Mouse (Mus musculus): ENCODE measurements around the gene Dlk2.

Gene Dlk2

DNA sequence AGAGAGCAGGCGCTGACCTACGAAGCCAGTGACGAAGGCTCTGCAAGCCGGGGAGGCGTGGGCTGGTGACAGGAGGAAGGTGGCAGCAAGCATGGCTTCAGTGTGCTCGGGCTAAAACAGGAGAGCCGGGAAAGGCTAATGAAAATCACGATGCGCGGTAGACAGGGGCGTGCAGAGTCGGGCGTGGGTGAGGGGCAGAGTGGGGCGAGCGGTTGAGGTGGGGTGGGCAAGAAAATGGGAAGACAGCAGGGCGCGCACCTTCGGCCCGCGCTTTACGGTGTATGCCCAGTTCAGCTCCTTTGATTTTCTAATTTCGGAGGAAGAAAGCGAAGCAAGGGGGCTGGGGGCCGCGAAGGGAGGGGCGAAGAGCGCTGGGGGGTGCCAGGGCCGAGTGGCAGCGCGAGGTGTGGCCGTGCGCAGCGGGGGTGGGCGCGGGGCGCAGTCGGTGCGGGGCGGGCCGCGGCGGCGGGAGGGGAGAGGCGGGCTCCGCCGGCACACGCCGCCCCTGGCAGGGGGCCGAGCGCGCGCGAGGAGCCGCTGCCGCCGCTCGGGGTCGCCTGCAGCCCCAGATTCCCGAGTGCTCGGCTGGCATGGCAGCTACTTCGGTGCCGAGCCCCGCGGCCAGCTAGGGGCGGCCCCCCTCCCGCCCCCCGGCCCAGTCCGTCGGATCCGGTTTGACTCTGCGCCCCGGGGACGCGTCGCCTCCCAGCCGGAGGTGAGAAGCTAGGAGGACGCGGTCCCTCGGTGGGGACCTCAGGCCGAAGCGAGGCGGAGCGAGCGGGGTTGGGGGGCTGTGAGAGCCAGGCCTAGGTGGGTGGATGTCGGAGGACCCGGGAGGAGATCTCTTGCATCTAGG, at the start of gene Dlk2:
Gene Dlk2 (plus strand): TSS at position 58 of the 856 bp plus-strand sequence.
- peak; percentile 39 for DNase-seq (ENCODE audit: low spot score)

DNA sequence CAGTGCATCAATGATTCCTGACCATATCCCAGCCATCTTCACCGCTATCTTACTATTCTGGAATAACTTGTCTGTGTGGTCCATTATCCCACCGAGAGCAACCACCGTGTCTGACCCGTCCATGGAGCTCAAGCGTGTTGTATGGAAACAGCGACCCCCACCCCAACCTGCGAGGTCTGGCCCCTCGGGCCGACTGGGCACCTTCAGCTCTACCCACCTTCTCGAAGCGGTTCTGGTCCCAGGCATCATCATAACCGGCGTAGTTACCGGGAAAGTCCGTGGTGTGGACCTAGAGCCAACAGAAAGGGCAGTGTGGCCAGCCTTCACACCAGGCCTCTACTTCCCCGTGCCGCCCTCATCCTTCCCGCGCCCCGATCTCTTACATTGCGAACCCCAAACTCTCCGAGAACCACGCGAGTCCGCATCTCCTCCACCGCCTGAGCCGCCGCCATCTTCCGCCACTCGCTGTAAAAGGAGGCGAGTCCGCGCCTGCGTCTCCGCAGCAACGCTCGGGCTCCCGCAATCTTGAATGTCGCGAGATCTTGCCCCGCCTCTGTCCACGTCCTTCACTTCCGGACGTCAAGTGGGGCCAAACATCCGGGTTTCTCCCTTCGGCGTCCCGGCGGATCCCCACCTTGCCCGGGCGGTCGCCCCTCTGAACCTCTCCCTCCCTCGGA, 49.6 kb upstream of the Dlk2 start, which contains the start of the genes Polr1c and Yipf3:
Gene Polr1c (minus strand): TSS at position 543 of the 677 bp plus-strand sequence.
Gene Yipf3 (plus strand): TSS at position 569 of the 677 bp plus-strand sequence.
- peak; percentile 97 for DNase-seq (ENCODE audit: low spot score)

DNA sequence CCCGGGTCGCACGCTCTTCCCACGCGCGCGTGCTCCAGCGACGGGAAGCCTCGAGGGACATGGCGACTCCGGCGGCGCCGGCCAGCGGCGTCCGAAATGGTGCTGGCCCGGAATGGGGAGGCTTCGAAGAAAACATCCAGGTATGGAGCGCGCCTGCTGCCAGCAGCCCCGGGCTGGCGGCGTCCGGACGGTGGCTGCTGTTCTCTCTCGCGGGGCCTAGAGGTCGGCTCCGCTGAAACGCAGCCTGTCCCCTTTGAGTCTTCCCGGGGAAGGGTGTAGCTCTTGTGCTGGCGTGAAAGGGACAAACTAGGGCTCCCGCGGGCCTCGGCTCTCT, 49.1 kb upstream of the Dlk2 start:
- DNase-seq (ENCODE audit: low spot score): no peak

DNA sequence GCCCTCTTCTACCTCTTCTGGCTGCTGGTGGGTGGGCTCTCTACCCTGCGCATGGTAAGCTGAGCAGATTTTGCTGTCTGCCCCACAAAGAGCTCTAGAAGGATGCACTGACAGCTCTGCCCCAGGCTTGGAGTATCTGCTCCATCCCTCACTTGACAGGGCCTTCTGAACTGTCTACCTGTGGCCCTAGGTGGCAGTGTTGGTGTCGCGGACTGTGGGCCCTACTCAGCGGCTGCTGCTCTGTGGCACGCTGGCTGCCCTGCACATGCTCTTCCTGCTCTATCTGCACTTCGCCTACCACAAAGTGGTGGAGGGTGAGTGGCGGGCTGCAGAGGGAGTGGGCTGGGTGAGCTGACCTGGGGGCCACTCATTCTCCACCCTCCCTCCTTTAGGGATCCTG, 46.0 kb upstream of the Dlk2 start:
- DNase-seq (ENCODE audit: low spot score): no peak

DNA sequence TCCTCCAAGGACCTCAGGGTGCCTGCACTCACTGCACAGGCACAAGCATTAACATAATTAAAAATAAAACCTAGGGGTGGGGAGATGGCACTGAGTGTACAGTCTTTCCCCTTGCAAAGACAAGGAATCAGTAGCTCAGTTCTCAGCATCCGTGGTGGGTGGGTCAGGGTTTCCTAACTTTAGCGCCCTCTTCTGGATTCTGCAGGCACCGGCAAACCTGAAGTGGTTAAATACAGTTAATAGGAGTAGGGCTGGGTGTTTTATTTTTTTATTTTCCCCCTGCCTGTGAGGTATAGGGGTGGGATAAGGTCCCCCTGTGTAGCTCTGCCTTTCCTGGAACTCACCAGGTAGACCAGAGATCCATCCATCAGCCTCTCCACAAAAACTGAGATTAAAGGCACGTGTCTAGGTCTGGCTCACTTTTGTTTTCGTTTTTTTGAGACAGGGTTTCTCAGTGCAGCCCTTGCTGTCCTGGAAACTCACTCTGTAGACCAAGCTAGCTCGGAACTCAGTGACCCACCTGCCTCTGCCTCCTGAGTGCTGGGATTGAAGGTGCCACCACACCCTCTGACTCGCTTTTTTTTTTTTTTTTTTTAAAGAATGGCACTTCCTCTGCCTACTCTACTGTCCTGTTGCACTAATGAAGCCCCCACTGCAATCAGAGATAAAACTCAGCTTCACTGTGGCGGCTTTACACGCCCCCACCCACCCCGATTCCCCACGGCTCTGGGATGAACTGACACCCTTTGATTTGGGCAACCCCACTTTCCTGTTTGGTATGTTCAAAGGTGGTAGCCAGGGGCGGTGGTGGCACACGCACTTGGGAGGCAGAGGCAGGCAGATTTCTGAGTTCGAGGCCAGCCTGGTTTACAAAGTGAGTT, 44.4 kb upstream of the Dlk2 start:
- peak; percentile 57 for DNase-seq (ENCODE audit: low spot score)

DNA sequence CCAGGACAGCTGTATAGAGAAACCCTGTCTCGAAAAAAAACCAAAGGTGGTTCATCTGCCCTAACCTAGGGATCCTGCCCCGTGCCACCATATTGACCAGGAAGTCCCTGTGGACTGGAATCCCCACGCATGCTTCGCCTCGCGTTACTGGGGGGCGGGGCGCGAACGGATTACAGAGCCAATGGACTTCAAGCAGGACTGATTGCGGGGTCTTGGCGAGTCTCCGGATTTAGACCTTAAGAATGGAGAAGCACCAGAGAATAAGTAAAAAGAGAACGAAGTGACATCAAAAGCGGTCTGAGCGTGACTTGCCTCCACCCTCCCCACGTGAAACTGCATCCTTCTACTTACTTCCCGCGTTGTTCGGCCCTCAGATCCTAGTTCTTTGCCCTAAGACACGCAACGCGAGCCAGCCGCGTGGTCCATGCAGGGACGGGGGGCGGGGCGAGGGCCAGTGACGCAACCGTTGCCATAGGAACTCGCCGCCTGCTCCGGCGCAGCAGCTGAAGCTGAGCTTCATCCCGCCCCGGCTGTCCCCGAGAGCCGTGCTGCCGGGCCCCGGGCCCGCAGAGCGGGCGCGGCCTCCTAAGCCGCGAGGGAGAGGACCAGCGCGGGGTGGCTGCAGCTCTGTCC, 43.7 kb upstream of the Dlk2 start, which contains the start of gene Lrrc73:
Gene Lrrc73 (plus strand): TSS at position 80 of the 633 bp plus-strand sequence.
- DNase-seq (ENCODE audit: low spot score): peak; percentile 96

DNA sequence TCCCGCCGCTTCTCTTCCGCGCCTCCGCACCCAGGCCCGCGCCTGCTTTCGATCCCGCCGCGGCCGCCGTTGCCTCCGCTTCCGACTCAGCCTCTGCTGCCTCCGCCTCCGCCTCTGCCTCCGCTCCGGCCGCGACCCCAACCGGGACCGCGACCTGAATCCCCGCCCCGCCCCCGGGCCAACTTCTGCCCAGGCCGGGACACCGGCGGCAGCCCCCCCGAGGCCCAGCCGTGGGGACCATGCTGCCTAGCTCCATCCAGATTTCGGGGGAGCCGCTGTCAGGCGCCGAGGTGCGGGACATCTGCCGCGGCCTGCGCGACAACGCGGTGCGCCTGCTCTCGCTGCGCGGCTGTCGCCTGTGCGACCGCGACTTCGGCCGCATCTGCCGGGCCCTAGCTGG, 43.1 kb upstream of the Dlk2 start:
- peak; percentile 53 for DNase-seq (ENCODE audit: low spot score)

DNA sequence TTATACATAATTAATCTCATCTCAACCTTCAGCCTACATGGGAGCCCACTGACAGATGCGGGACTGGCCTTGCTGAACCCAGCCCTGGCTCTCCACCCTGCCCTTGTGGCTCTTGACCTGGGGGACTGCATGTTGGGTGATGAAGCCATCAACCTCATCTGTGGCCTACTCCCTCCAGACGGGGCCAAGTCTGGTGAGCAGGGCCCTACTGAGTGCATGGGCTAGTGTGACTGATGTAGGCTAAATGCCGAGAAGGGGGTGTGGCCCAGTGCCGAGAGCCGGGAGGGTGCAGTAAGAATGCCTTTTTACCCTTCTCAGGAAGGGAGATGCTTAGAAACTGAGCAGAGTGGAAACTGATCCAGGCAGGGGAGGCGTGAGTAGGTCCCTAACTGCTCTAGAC, 42.1 kb upstream of the Dlk2 start:
- no peak for DNase-seq (ENCODE audit: low spot score)

DNA sequence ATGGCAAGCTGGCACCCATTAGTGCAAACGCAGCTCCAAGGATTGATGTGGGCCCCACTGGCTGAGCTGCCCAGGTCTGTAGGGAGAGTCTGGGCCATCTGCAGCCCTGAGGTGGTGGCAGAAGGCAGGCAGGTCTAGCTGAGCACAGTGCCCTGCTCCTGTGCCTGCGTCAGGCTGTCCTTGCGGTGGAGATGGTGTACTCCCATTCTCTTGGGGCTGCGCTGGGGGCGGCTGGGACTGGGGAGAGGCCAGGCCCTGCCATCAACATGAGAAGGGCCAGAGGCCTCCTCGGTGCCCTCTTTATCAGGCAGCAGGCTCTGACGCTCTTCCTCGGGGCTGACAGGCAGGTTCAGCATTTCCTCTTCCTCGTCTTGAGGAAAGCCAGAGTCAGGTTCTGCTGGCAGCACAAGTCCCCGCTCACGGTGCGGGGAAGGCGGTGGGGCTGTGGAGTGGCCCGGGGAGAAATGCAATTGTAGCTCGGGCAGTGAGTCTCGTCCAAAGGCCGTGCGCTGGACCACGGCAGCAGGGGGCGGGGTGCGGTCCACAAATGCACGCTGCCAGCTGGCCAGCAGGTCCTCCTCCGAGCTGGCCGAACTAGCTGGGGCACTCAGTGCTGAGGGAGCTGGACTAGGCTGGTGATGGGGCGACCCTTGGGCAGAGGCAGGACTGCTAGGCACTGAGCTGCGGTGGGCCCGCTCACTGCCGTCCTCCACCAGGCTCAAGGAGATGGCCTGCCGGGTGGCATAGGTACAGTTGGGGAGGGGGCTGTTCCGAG, 38.8 kb upstream of the Dlk2 start:
- DNase-seq (ENCODE audit: low spot score): peak; percentile 86

DNA sequence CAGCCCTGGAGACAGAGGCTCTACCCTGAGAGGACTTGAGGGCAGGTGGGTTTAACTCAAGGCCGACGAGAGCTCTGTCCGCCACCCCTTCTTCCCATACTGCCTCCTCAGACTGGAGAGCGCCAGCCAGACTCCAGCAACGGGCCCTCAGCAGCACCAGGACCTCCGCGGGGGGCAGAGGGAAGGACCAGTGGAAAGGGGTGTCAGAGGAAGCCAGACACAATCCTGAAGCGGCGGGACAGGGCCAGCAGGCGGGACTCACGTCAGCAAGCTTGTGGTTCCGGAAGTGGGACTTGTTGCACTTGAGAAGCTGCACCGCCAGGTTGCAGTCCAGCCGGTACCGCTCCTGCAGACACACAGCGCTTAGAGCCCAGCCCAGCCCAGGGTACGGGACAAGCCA, 37.5 kb upstream of the Dlk2 start:
- no peak for DNase-seq (ENCODE audit: low spot score)

DNA sequence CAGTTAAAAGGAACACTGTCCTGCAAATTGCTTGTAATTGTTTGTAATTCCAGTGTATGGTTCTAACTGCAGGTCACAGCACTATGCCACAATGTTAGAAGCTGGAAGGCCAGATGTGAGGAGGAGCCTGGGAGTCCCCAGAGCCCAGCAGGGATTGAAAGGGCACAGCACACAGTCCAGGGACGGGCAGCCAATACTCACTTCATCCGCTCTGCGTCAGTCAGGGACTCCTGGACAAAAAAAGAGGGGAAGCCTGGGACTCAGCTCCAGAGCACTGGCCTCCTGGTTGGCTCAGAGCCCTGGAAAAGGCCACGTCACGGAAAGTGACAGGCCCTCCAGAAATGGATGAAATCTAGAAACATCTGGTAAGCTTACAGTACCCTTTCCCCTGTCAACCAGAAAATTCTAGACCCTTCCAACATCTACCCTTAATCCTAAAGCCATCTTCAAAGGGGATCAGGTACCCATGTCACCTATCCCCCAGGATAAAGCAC, 35.0 kb upstream of the Dlk2 start:
- DNase-seq (ENCODE audit: low spot score): peak; percentile 80

DNA sequence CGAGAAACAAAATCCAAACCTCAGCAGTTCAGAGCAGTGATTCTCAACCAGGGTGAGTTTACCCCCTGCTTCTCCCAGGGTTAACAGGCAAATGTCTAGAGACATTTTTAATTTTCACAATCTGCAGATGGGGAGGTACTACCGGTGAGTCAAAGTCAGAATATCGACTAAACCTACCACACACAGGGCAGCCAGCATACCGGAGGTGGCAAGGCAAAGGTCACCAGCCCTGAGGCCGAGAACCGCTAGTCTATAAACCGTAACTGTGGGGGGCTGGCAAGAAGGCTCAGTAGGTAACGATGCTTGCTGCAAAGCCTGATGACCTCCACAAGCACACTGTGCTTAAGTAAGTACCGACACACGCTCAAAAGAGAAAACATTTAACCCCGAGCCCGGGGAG, 31.7 kb upstream of the Dlk2 start:
- DNase-seq (ENCODE audit: low spot score): no peak

DNA sequence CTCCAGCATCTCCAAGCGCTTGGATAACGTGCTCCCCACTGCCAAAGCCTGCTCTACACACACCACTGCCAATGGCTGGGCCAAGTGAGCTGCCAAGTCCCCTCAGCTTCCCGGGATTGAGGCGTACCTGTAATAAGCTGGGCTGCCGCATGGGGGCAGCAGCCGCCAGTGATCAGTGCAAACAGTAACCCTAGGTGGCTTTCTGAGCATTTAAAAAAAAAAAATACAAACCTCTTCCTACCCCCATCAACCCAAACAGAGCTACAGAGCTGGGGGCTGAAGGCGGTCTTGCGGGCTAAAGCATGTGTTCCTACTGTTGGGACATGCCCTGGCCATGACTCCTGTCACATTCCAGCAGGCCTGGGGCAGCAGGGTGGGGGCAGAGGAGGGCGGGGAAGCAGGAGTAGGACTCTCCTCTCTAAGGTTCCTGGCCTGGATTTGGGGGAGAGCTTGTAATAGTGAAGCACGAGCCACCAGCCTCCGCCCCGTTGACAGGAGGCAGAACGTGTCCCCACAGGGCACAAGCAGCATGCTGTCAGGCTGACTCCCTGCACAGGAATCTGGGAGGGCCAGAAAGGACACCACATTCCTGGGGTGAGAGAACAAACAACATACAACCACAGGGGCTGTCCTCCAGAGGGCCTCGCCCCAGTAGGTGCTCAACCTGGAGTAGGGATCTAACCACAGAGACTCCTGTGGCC, 31.2 kb upstream of the Dlk2 start:
- peak; percentile 87 for DNase-seq (ENCODE audit: low spot score)

DNA sequence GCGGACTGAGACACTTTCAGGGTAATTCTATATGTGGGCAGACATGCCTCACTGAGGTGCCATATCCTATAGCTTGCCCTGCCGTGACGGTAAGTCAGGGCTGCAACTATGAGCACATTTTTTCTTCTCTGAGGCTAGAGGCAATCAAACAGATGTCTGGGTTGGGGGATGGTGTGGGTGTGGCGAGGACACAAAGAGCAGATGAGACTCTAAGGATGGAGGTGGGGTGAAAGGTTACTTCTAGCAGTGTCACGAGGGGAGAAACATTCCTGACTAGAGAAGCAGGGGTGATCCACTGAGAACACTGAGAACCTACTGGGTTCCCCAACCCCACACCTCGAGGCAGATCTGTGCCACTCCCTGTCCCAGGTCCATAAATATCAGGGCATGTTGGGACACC, 30.2 kb upstream of the Dlk2 start:
- DNase-seq (ENCODE audit: low spot score): no peak

DNA sequence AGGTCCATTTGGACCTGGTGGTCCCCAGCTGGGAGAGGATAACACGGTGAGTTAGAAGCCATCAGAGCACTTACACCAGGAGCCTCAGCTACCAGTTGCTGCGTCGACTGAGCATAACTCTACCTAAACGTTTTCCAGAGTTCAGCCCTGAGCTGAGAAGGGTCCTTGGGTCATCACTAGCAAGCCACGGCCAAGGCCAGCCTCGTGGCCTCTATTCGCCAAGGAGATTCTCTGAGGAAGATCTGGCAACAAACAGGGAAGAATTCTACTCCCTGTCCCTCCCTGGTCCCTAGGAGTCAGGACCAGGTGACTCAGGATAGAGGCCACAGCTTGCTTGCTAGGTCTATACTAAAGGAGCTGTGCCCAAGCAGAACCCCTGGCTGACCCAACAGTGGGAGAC, 29.7 kb upstream of the Dlk2 start:
- DNase-seq (ENCODE audit: low spot score): no peak

DNA sequence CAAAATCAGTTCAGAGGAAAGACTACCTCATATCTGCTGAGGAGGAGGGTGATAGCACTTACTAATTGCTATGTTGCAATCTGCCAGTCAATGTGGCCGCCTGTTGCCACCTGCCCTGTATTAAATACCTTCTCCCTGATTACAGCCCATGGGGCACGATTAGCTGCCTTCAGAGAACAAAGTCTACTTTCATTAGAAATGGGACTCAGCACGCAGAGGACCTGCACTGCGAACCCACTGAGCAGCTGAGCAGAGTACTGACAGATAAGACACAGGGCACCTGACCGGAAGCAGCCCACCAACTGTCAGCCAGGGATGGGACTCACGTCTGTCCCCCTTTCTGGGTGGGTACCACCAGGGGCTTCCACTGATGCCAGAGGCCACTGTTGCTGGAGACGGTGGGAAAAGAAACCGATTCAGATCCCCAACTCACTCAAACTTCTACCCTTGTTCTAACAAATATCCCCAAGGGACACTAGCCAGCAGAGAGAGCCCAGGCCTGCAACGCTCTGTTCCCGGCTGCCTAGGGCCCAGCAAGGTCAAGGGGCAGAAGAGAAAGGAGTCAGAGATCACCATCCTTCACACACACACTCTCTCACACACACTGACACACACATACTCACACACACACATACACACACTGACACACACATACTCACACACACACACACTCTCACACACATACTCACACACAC, 29.0 kb upstream of the Dlk2 start:
- DNase-seq (ENCODE audit: low spot score): no peak

DNA sequence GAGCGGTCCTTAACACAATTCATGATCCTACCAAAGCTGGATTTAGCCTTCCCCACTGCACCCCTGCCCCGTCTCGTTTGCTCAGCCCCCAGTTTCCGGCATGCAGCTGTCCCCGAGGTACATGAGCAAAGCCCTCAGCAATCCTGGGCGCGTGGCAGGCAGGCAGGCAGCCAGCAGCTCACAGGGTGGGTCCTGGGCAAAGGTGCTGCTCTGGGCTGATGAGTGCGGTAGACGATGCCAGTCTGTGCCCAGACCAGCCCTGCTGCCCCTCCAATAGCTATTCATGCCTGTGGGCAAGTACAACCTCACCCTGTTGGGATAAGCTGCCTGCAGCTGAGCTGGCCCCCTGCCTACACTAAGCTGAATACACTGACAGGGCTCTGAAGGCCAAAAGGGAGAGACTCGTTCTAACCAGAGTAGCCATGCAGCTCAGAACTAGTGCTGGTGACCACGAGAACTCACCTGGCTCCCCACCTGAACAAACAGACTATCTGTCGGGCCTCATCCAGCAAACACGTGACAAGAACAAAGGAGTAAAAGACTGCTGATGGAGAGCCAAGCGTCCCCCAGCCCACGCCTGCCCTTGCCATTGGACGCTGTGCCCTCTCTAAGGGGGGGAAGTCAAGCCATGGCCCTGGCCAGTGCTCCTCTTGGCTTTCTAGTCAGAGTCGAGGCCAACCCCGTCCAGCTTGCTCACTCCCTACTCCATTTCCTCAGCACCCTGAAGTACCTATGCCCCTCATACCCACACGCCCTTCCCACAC, 27.3 kb upstream of the Dlk2 start:
- no peak for DNase-seq (ENCODE audit: low spot score)

DNA sequence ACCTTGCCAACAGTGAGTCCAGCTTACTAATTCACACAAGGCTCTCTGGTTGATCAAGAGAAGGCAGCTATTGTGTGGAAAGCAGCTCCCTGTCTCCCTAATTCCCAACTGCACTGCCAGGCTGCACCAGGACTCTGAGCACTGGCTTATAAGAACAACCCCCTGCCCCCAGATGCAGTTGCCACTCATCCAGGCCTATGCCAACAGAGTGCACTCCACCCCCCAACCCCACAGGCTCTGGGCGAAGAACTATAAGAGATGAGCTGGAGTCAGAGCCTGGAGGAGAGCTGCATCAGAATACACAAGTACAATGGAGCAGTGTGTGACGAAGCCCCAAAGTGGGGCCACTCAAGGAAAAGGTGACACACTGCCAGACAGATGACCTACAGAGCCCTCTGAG, 25.2 kb upstream of the Dlk2 start:
- no peak for DNase-seq (ENCODE audit: low spot score)

DNA sequence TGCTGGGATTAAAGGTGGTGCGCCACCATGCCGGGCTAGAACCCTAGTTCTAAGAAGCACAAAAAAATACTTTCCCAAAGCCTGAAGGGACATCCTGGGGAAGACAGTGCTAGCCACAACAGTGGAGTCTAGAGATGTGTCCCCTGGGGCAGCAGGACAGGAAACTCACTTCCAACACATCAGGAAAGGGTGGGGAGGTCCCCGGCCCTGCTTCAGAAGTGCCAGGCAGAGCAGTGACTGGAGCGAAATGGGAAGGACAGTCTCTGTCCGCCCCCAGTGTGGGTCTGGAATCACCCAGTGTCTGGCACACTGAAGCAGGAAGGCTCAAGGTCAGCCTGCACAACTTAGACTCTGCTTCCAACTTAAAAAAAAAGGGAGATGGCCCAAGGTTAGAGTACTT, 24.5 kb upstream of the Dlk2 start:
- no peak for DNase-seq (ENCODE audit: low spot score)

All from MN1 (cell line).